Mouse (Mus musculus): ENCODE data around the gene Tmem38b. TPM values are rescaled to one million over a fixed set of nuclear protein-coding genes. Genes with fewer than 3 reads are reported as not detected.
A peak's percentile ranks its signal among the peaks of the same experiment; 100 is the strongest.

Gene Tmem38b
- total RNA-seq, 2 experiments from 2014 or later, result 55.7 to 57.2 TPM

GRCm38 (mm10) chr4:53828914-53829313 lies 3.1 kb downstream of the Tmem38b start:
- peak; percentile 56 for DNase-seq (ENCODE audit: low spot score)

- DNase-seq (ENCODE audit: low spot score), result no peak
Measured at GRCm38 (mm10) chr4:53830016-53830415, 4.2 kb downstream of the Tmem38b start.

- DNase-seq (ENCODE audit: low spot score), result no peak
Measured at GRCm38 (mm10) chr4:53830579-53830978, 4.7 kb downstream of the Tmem38b start.

- no peak for DNase-seq (ENCODE audit: low spot score)
Measured at GRCm38 (mm10) chr4:53832321-53832720, 6.5 kb downstream of the Tmem38b start.

GRCm38 (mm10) chr4:53836978-53837377 lies 11.1 kb downstream of the Tmem38b start:
- DNase-seq (ENCODE audit: low spot score), result no peak

GRCm38 (mm10) chr4:53840158-53840870 lies 14.5 kb downstream of the Tmem38b start:
- no peak for DNase-seq (ENCODE audit: low spot score)

GRCm38 (mm10) chr4:53843553-53843952 lies 17.7 kb downstream of the Tmem38b start:
- DNase-seq (ENCODE audit: low spot score), result peak; percentile 68

- peak; percentile 53 for DNase-seq (ENCODE audit: low spot score)
Measured at GRCm38 (mm10) chr4:53844835-53845619, 19.2 kb downstream of the Tmem38b start.

- DNase-seq (ENCODE audit: low spot score), result no peak
Measured at GRCm38 (mm10) chr4:53845656-53846055, 19.8 kb downstream of the Tmem38b start.

- no peak for DNase-seq (ENCODE audit: low spot score)
Measured at GRCm38 (mm10) chr4:53846326-53846725, 20.5 kb downstream of the Tmem38b start.

- DNase-seq (ENCODE audit: low spot score), result no peak
Measured at GRCm38 (mm10) chr4:53847541-53847940, 21.7 kb downstream of the Tmem38b start.

GRCm38 (mm10) chr4:53848308-53848707 lies 22.5 kb downstream of the Tmem38b start:
- DNase-seq (ENCODE audit: low spot score), result no peak

- no peak for DNase-seq (ENCODE audit: low spot score)
Measured at GRCm38 (mm10) chr4:53848816-53849215, 23.0 kb downstream of the Tmem38b start.

- DNase-seq (ENCODE audit: low spot score), result no peak
Measured at GRCm38 (mm10) chr4:53849804-53850203, 24.0 kb downstream of the Tmem38b start.

GRCm38 (mm10) chr4:53853333-53853732 lies 27.5 kb downstream of the Tmem38b start:
- no peak for DNase-seq (ENCODE audit: low spot score)

- no peak for DNase-seq (ENCODE audit: low spot score)
Measured at GRCm38 (mm10) chr4:53859944-53860343, 34.1 kb downstream of the Tmem38b start.

- no peak for DNase-seq (ENCODE audit: low spot score)
Measured at GRCm38 (mm10) chr4:53862101-53862500, 36.3 kb downstream of the Tmem38b start.

GRCm38 (mm10) chr4:53864098-53864820 lies 38.4 kb downstream of the Tmem38b start:
- DNase-seq (ENCODE audit: low spot score), result no peak

GRCm38 (mm10) chr4:53866459-53866858 lies 40.6 kb downstream of the Tmem38b start:
- DNase-seq (ENCODE audit: low spot score), result no peak

GRCm38 (mm10) chr4:53878542-53879417 lies 52.9 kb downstream of the Tmem38b start:
- DNase-seq (ENCODE audit: low spot score), result no peak
